Mouse (Mus musculus) midbrain, embryonic 16.5 days (tissue): ENCODE data around the gene Bdkrb1. TPM values are rescaled to one million over a fixed set of nuclear protein-coding genes. Genes with fewer than 3 reads are reported as not detected.
A peak's percentile ranks its signal among the peaks of the same experiment; 100 is the strongest.

Source experiments
- ATAC-seq: fragments of 200-750 bp; cut with Nextera tagmentation; 2 replicates; pipeline ENCODE4 v1.8.0; 2017; ENCODE audit warnings: moderate TSS enrichment
- H3K27ac ChIP-seq: fragments of 300-500 bp; sonication (generic); 2 replicates; pipeline ENCODE4 v1.5.1; 2014; ENCODE audit warnings: mild to moderate bottlenecking, low read length, mixed read lengths
- H3K27me3 ChIP-seq: fragments of 300-500 bp; sonication (generic); 2 replicates; pipeline ENCODE4 v1.6.1; 2014; ENCODE audit warnings: low read depth, low read length, mixed read lengths; ENCODE audit not compliant: control insufficient read depth, insufficient read depth
- H3K36me3 ChIP-seq: fragments of 300-500 bp; sonication (generic); 2 replicates; pipeline ENCODE4 v1.6.1; 2014; ENCODE audit warnings: mild to moderate bottlenecking, low read length, moderate library complexity, mixed read lengths; ENCODE audit not compliant: control insufficient read depth, insufficient read depth
- H3K4me1 ChIP-seq: fragments of 300-500 bp; sonication (generic); 2 replicates; pipeline ENCODE4 v1.6.1; 2014; ENCODE audit warnings: mild to moderate bottlenecking, low read length, mixed read lengths; ENCODE audit not compliant: control insufficient read depth, insufficient read depth
- H3K4me2 ChIP-seq: fragments of 300-500 bp; sonication (generic); 2 replicates; pipeline ENCODE4 v1.6.1; 2014; ENCODE audit warnings: mild to moderate bottlenecking, low read length, mixed read lengths
- H3K4me3 ChIP-seq: fragments of 300-500 bp; sonication (generic); 2 replicates; pipeline ENCODE4 v1.5.1; 2014; ENCODE audit warnings: low read depth, mild to moderate bottlenecking, low read length, moderate library complexity, mixed read lengths
- H3K9ac ChIP-seq: fragments of 300-500 bp; sonication (generic); 2 replicates; pipeline ENCODE4 v1.6.1; 2014; ENCODE audit warnings: low read depth, low read length, mixed read lengths
- H3K9me3 ChIP-seq: fragments of 300-500 bp; sonication (generic); replicated peaks from 2 replicates; pipeline ENCODE4 v1.6.1; 2014; ENCODE audit warnings: mild to moderate bottlenecking, low read length, mixed read lengths; ENCODE audit not compliant: control insufficient read depth, poor library complexity, severe bottlenecking
- WGBS: fragments of 180-500 bp; shearing (Covaris S2); extraction: QIAGEN DNeasy Blood & Tissue Kit; methylation state at CpG from one replicate; pipeline ENCODE4 v1.1.7; 2014; 5-methylcytosine and 5-hydroxymethylcytosine counted together
- polyA plus RNA-seq: library from polyadenylated mRNA; unstranded; fragments of >200 nt; fragmentation: Nextera tagmentation; extraction: Ambion mirVana; gene quantifications from 2 replicates; pipeline ENCODE4 v1.2.1, GENCODE M21; 2015

Gene Bdkrb1
- polyA plus RNA-seq, 1 experiment from 2014 or later: 0.14 TPM

- Histone ChIP-seq H3K4me1 (no peaks in the 10 kb centered on the region; the same call in 1 of the 2 replicates), H3K9me3 (no peaks in the 10 kb centered on the region), H3K36me3 (no peaks in the 10 kb centered on the region), H3K4me2 (no peak overlapping the region), H3K4me3 (no peak overlapping the region), H3K9ac (no peak overlapping the region), H3K27ac (no peak overlapping the region), H3K27me3 (no peaks in the 10 kb centered on the region)
- no peak for ATAC-seq
- WGBS: 8% methylated on average over 8 of the region's 8 CpGs
These were observed 2.3 kb downstream of the Bdkrb1 start for GRCm38 (mm10) chr12:105605212-105605611.

- Histone ChIP-seq H3K27ac (no peak overlapping the region), H3K4me2 (no peak overlapping the region), H3K9ac (no peak overlapping the region), H3K4me1 (no peaks in the 10 kb centered on the region; the same call in 1 of the 2 replicates), H3K36me3 (no peaks in the 10 kb centered on the region), H3K27me3 (no peaks in the 10 kb centered on the region), H3K9me3 (no peaks in the 10 kb centered on the region), H3K4me3 (no peak overlapping the region)
- ATAC-seq: no peak
- 79% methylated on average over 4 of the region's 4 CpGs for WGBS
These were observed 4.0 kb downstream of the Bdkrb1 start for GRCm38 (mm10) chr12:105606881-105607280.

- Histone ChIP-seq H3K27ac (no peak overlapping the region), H3K4me3 (no peak overlapping the region), H3K4me1 (no peaks in the 10 kb centered on the region), H3K36me3 (peaks cover 9% of the 10 kb centered on the region; the same call in 1 of the 2 replicates), H3K9me3 (no peaks in the 10 kb centered on the region), H3K4me2 (no peak overlapping the region), H3K9ac (no peak overlapping the region), H3K27me3 (no peaks in the 10 kb centered on the region)
- ATAC-seq: no peak
- 92% methylated on average over 2 of the region's 2 CpGs for WGBS
These were observed 8.2 kb downstream of the Bdkrb1 start for GRCm38 (mm10) chr12:105611045-105611444.

GRCm38 (mm10) chr12:105611748-105612147 lies 8.9 kb downstream of the Bdkrb1 start:
- ATAC-seq: peak; percentile 74
- Histone ChIP-seq H3K27ac (no peak overlapping the region), H3K4me3 (no peak overlapping the region)

GRCm38 (mm10) chr12:105613559-105613958 lies 10.7 kb downstream of the Bdkrb1 start:
- WGBS: 92% methylated on average over 10 of the region's 10 CpGs
- Histone ChIP-seq H3K9ac (no peak overlapping the region), H3K27ac (no peak overlapping the region), H3K36me3 (peaks cover 22% of the 10 kb centered on the region), H3K27me3 (no peaks in the 10 kb centered on the region), H3K4me3 (no peak overlapping the region), H3K4me2 (no peak overlapping the region), H3K9me3 (no peaks in the 10 kb centered on the region), H3K4me1 (no peaks in the 10 kb centered on the region)
- ATAC-seq: no peak

More at GRCm38 (mm10) chr12:105611748-105612147, 8.9 kb downstream of the Bdkrb1 start:
- H3K4me2 ChIP-seq: no peak overlapping the region; the same call in 1 of the 2 replicates
- peaks cover 15% of the 10 kb centered on the region for H3K36me3 ChIP-seq
- H3K9ac ChIP-seq: no peak overlapping the region
- H3K9me3 ChIP-seq: no peaks in the 10 kb centered on the region
- H3K4me1 ChIP-seq: no peaks in the 10 kb centered on the region
- H3K27me3 ChIP-seq: no peaks in the 10 kb centered on the region
- WGBS: 8% methylated on average over 7 of the region's 7 CpGs

GRCm38 (mm10) chr12:105622048-105622447 lies 19.2 kb downstream of the Bdkrb1 start:
- H3K9ac ChIP-seq: no peak overlapping the region
- no peak for ATAC-seq
- no peak overlapping the region for H3K27ac ChIP-seq
- H3K4me3 ChIP-seq: no peak overlapping the region
- H3K9me3 ChIP-seq: no peaks in the 10 kb centered on the region
- peaks cover 35% of the 10 kb centered on the region for H3K36me3 ChIP-seq
- H3K4me1 ChIP-seq: no peaks in the 10 kb centered on the region
- no peak overlapping the region for H3K4me2 ChIP-seq
- H3K27me3 ChIP-seq: no peaks in the 10 kb centered on the region
- WGBS: 94% methylated on average over 7 of the region's 7 CpGs

- Histone ChIP-seq H3K9me3 (no peaks in the 10 kb centered on the region), H3K4me1 (no peaks in the 10 kb centered on the region), H3K4me3 (no peak overlapping the region), H3K27me3 (no peaks in the 10 kb centered on the region), H3K27ac (no peak overlapping the region), H3K36me3 (peaks cover 40% of the 10 kb centered on the region), H3K4me2 (no peak overlapping the region), H3K9ac (no peak overlapping the region)
- WGBS: 40% methylated on average over 12 of the region's 12 CpGs
- no peak for ATAC-seq
These were observed 20.2 kb downstream of the Bdkrb1 start for GRCm38 (mm10) chr12:105622981-105623539.

GRCm38 (mm10) chr12:105625798-105626197 lies 22.9 kb downstream of the Bdkrb1 start:
- ATAC-seq: no peak
- no peak overlapping the region for H3K27ac ChIP-seq

GRCm38 (mm10) chr12:105634374-105635067 lies 31.6 kb downstream of the Bdkrb1 start:
- peaks cover 27% of the 10 kb centered on the region for H3K36me3 ChIP-seq
- 95% methylated on average over 13 of the region's 13 CpGs for WGBS

More at GRCm38 (mm10) chr12:105625798-105626197, 22.9 kb downstream of the Bdkrb1 start:
- Histone ChIP-seq H3K9me3 (no peaks in the 10 kb centered on the region), H3K4me2 (no peak overlapping the region), H3K9ac (no peak overlapping the region), H3K27me3 (no peaks in the 10 kb centered on the region), H3K4me3 (no peak overlapping the region), H3K36me3 (peaks cover 28% of the 10 kb centered on the region), H3K4me1 (no peaks in the 10 kb centered on the region)
- whole genome bisulfite sequencing: 83% methylated on average over 7 of the region's 7 CpGs

More at GRCm38 (mm10) chr12:105634374-105635067, 31.6 kb downstream of the Bdkrb1 start:
- Histone ChIP-seq H3K27me3 (no peaks in the 10 kb centered on the region), H3K4me1 (no peaks in the 10 kb centered on the region), H3K9me3 (no peaks in the 10 kb centered on the region), H3K9ac (no peak overlapping the region), H3K4me3 (no peak overlapping the region), H3K27ac (no peak overlapping the region), H3K4me2 (no peak overlapping the region)
- no peak for ATAC-seq
